Mouse (Mus musculus) lung, embryonic 14.5 days (tissue): ENCODE measurements around the gene Copz2. TPM values are rescaled to one million over a fixed set of nuclear protein-coding genes. Genes with fewer than 3 reads are reported as not detected.
A peak's percentile ranks its signal among the peaks of the same experiment; 100 is the strongest.

Experiments used
- ATAC-seq: fragments of 200-750 bp; cut with Nextera tagmentation; 2 replicates; pipeline ENCODE4 v1.8.0; 2017; ENCODE audit warnings: mild to moderate bottlenecking, moderate TSS enrichment, moderate library complexity; ENCODE audit not compliant: insufficient read depth
- DNase-seq: peaks from one replicate; pipeline ENCODE4 v3.0.0-alpha.2; 2015
- H3K27ac ChIP-seq: fragments of 300-500 bp; sonication (generic); 2 replicates; pipeline ENCODE4 v1.5.1; 2014; ENCODE audit warnings: low read depth, mild to moderate bottlenecking, moderate library complexity
- H3K27me3 ChIP-seq: fragments of 300-500 bp; sonication (generic); 2 replicates; pipeline ENCODE4 v1.6.1; 2014; ENCODE audit warnings: low read length, control low read depth; ENCODE audit not compliant: insufficient read depth
- H3K36me3 ChIP-seq: fragments of 300-500 bp; sonication (generic); 2 replicates; pipeline ENCODE4 v1.6.1; 2014; ENCODE audit warnings: control low read depth; ENCODE audit not compliant: insufficient read depth
- H3K4me1 ChIP-seq: fragments of 300-500 bp; sonication (generic); 2 replicates; pipeline ENCODE4 v1.6.1; 2014; ENCODE audit warnings: antibody characterized with exemption, control low read depth; ENCODE audit not compliant: insufficient read depth
- H3K4me2 ChIP-seq: fragments of 300-500 bp; sonication (generic); 2 replicates; pipeline ENCODE4 v1.6.1; 2014; ENCODE audit warnings: mild to moderate bottlenecking
- H3K4me3 ChIP-seq: fragments of 300-500 bp; sonication (generic); 2 replicates; pipeline ENCODE4 v1.5.1; 2014; ENCODE audit warnings: low read depth, low read length
- H3K9ac ChIP-seq: fragments of 300-500 bp; sonication (generic); 2 replicates; pipeline ENCODE4 v1.6.1; 2014
- H3K9me3 ChIP-seq: fragments of 300-500 bp; sonication (generic); 2 replicates; pipeline ENCODE4 v1.6.1; 2016; ENCODE audit warnings: low read depth, low read length, control low read depth
- CTCF ChIP-seq: IDR thresholded peaks from 2 replicates; pipeline ENCODE4 v1.5.1; 2016; ENCODE audit warnings: antibody characterized with exemption, low read depth
- WGBS: fragments of 180-500 bp; shearing (Covaris S2); extraction: QIAGEN DNeasy Blood & Tissue Kit; methylation state at CpG from one replicate; pipeline ENCODE4 v1.1.7; 2014; 5-methylcytosine and 5-hydroxymethylcytosine counted together
- polyA plus RNA-seq: library from polyadenylated mRNA; unstranded; fragments of >200 nt; fragmentation: Nextera tagmentation; extraction: Ambion mirVana; gene quantifications from 2 replicates; pipeline ENCODE4 v1.2.1, GENCODE M21; 2014

Copz2 gene
- polyA plus RNA-seq, 1 experiment from 2014 or later = 144 TPM

DNA sequence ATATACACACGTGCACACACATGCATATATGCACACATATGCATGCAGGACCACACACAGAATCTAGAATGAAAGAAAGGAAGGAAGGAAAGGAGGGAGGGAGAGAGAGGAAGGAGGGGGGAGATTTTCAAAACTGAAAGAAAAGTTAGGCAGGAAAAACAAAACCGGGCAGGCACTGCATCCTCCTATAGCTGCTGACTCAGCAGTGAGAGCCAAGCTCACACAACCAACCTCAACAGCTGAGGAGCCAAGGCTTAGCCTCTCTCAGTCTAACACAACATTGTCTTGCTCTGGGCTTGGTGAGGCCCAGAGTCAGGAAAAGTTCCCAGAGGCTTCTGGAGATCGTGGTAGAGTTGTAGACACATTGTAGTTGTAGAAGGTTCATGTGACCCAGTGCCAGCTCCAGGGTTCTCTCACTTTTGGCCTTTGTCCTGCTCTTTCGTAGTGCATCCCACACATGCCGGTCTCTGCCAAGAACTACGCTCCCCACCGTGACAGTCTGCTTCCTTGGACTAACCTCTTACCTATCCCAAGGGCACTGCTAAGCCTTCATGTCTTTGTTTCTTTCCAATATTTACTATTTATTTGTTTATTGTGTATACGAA lies 37.4 kb downstream of the Copz2 start:
- no peak overlapping the region for H3K9ac ChIP-seq
- no peak for TF ChIP-seq CTCF
- no peak overlapping the region for H3K4me3 ChIP-seq
- H3K36me3 ChIP-seq = no peaks in the 10 kb centered on the region
- no peaks in the 10 kb centered on the region for H3K4me1 ChIP-seq
- DNase-seq = no peak
- H3K27ac ChIP-seq = no peak overlapping the region
- 77% methylated on average over 8 of the region's 8 CpGs for whole genome bisulfite sequencing
- no peak for ATAC-seq
- H3K4me2 ChIP-seq = no peak overlapping the region
- H3K9me3 ChIP-seq = no peaks in the 10 kb centered on the region
- H3K27me3 ChIP-seq = no peaks in the 10 kb centered on the region

DNA sequence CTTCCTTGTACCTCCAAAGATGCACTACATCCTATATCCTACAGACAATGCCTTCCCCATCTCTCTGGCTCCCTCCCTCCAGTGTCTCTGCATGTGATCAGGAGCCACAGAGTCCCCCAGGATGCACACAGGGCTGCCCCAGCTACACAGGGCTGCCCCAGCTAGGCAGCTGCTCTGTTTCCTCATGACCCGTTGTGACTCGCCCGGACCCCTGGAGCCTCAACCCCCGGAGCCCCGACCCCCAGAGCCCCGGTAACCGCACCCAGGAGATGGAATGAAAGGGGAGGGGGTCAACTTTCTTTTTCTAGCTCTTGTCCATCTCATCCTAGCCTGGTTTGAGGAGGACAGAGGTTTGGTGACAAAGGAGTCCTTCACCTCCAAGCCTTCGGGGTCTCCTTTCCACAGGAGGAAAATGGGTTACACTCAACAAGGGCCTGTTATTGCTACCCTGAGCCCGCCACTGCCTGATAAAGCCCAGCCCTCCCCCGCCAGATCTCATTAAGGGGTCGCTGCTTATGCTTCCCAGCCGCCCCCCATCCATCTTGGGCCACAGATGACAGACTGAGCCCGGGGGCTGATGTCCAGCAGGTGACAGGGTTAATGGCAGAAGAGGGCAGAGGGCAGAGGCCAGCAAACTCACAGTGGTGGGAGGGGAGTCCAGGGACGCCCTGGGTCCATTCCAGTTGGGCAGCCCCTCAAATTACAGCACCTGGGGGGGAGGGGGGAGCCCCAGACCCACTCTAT lies 42.3 kb downstream of the Copz2 start:
- no peaks in the 10 kb centered on the region for H3K4me1 ChIP-seq
- no peak for TF ChIP-seq CTCF
- DNase-seq (no peak), ATAC-seq (no peak)
- WGBS = 25% methylated on average over 14 of the region's 14 CpGs
- H3K9ac ChIP-seq = no peak overlapping the region
- no peaks in the 10 kb centered on the region for H3K36me3 ChIP-seq
- H3K27ac ChIP-seq = no peak overlapping the region
- H3K27me3 ChIP-seq = no peaks in the 10 kb centered on the region
- H3K4me3 ChIP-seq = no peak overlapping the region
- no peak overlapping the region for H3K4me2 ChIP-seq
- H3K9me3 ChIP-seq = no peaks in the 10 kb centered on the region

DNA sequence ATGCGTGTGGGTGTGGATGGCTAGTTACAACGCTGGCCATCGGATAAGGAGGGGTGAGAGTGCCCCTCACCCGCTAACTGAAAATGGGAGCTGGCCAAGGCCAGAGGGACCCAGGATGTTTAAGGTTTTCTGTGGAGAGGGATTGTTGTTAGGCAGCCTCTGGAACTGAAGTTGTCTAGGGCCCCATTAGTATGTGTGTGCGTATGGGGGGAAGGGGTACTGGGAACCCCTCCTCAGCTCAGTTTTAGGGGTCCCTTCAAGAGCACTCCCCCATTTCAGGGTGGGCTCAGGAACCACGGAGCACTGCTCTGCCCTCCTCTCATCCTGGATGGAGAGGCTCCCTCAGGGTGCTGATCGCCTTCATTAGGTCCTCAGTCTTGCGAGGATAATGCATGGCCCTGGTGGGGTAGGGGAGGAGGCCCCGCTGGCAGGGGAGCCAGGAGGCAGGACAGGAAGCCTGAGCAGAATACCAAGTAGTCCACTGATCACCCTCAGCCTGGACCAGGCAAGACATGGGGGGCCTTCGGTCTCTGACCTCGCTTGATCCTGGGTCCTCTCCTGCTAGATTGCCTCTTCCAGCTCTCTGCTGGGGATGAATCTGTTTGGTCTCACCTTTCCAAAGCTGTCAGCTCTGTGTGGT lies 43.7 kb downstream of the Copz2 start:
- DNase-seq (no peak), ATAC-seq (no peak)
- no peaks in the 10 kb centered on the region for H3K4me1 ChIP-seq
- no peak for TF ChIP-seq CTCF
- H3K27me3 ChIP-seq = no peaks in the 10 kb centered on the region
- no peak overlapping the region for H3K4me3 ChIP-seq
- H3K4me2 ChIP-seq = no peak overlapping the region
- WGBS = 55% methylated on average over 11 of the region's 11 CpGs
- H3K9ac ChIP-seq = no peak overlapping the region
- H3K36me3 ChIP-seq = no peaks in the 10 kb centered on the region
- H3K9me3 ChIP-seq = no peaks in the 10 kb centered on the region
- no peak overlapping the region for H3K27ac ChIP-seq

DNA sequence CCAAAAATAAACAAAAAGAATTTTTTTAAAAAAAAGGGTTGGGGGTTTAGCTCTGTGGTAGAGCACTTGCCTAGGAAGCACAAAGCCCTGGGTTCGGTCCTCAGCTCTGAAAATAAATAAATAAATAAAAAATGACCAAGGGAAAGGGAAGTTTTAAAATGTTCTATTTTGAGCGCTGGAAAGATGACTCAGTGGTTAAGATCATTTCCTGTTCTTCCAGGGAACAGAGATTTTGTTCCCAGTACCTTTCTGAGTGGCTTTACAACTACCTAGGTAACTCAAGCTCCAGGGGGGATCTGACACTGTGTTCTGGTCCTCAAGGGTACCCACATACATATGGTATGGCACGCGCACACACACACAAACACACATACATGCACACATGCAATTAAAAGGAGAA lies 46.2 kb downstream of the Copz2 start:
- H3K4me3 ChIP-seq = no peak overlapping the region
- no peak overlapping the region for H3K9ac ChIP-seq
- no peaks in the 10 kb centered on the region for H3K27me3 ChIP-seq
- no peak overlapping the region for H3K27ac ChIP-seq
- DNase-seq (peak; percentile 38), ATAC-seq (no peak)
- H3K36me3 ChIP-seq = no peaks in the 10 kb centered on the region
- no peak for TF ChIP-seq CTCF
- 80% methylated on average over 4 of the region's 4 CpGs for WGBS
- no peaks in the 10 kb centered on the region for H3K4me1 ChIP-seq
- H3K4me2 ChIP-seq = no peak overlapping the region
- no peaks in the 10 kb centered on the region for H3K9me3 ChIP-seq

DNA sequence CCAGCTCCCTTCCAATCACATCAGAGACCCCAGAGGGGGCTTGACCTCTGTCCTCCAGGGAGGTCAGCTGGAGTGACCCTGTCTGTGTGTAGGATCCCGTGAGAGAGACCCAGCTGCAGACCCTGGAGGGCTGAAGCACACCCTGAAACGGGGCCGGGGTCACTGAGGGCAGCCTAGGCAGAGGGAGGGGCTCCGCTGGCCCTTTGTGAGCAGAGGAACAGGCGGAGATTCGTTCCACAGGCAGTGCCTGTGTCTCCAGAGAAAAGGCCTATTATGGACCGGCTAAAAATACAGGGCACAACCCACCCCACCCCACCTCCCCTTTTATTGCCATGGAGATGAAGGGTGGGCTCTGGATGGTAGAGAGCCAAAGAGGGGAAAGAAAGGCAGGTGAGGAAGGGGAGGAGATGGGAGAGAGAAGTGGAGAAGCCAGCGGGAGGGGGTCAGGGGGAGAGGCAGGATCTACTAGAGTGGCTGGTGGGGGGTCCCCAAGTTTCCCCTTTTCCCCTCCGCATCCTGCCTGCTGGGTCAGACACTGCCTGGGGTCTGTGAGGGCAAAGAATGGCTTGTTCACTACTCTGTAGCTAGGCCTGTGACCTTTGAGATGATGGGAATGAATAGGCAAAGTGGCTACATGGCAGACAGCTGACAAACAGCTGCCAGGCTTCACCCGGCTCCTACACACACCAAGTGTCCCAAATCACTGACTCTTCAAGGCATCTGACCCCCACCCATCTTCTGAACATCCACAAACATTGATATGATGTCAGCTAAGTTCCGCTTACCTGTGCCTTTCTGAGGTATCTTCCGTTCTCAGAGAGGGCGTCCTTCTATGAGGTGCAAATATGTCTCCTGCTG lies 50.0 kb downstream of the Copz2 start:
- Histone ChIP-seq H3K4me2 (no peak overlapping the region), H3K27ac (no peak overlapping the region), H3K9ac (no peak overlapping the region), H3K4me1 (peaks cover 8% of the 10 kb centered on the region), H3K9me3 (no peaks in the 10 kb centered on the region), H3K27me3 (no peaks in the 10 kb centered on the region), H3K4me3 (no peak overlapping the region), H3K36me3 (no peaks in the 10 kb centered on the region)
- WGBS = 43% methylated on average over 13 of the region's 13 CpGs
- ATAC-seq (no peak), DNase-seq (no peak)
- no peak for TF ChIP-seq CTCF

DNA sequence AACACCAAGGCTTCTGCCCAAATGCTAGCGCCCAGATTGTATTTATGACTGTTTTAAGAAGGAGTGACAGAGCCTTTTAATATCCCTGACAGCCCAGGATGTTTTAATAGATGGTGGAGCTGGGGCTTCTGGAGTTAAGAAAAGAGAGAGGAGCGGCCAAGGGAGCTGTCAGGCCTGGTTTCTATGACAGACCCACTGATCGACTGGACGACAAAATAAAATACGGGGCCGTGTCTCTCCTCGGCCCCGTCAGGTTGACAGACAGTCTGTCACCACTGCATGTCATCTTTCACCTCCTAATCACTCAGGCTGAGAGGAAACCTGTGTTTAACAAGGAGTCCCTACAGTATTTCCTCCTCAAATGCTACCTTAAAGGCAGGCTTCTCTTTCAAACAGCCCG lies 51.7 kb downstream of the Copz2 start:
- H3K27me3 ChIP-seq = no peaks in the 10 kb centered on the region
- no peaks in the 10 kb centered on the region for H3K9me3 ChIP-seq
- H3K4me2 ChIP-seq = no peak overlapping the region
- DNase-seq = no peak
- peaks cover 8% of the 10 kb centered on the region for H3K4me1 ChIP-seq
- H3K36me3 ChIP-seq = no peaks in the 10 kb centered on the region
- no peak overlapping the region for H3K27ac ChIP-seq
- no peak overlapping the region for H3K9ac ChIP-seq
- no peak for ATAC-seq
- TF ChIP-seq CTCF = no peak
- H3K4me3 ChIP-seq = no peak overlapping the region
- WGBS = 48% methylated on average over 9 of the region's 9 CpGs
